Mouse (Mus musculus) spleen, adult 2 months (tissue): ENCODE data around the gene Angptl2.

ENCODE experiments used
- CTCF ChIP-seq: fragments of 200-500 bp; IDR thresholded peaks from 2 replicates; pipeline ENCODE4 v1.5.1; 2011; ENCODE audit warnings: mild to moderate bottlenecking, inconsistent platforms; ENCODE audit not compliant: insufficient read depth, insufficient read length, insufficient replicate concordance; ENCODE audit errors: extremely low read depth
- POLR2A ChIP-seq: fragments of 200-500 bp; IDR thresholded peaks from 2 replicates; pipeline ENCODE4 v1.6.1; 2011; ENCODE audit warnings: low read depth, low read length, inconsistent platforms

DNA sequence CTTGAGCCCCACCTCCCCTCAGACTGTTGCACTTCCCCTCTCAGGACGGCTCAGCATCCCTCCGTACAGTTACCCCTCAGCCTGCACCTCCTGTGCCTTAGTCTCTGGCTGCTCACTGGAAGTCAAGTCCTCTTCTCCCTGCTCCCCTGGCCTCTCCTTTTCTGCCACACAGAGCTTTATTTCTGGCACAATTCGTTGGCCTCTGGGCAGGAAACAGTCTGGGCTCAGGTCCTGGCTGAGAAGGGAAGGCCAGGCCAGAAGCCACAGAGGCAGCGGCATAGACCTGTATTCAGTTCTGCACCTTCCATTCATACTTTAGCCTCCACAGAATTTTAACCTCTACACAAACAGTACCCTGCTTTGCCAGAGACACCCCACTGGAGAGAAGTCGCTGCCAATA, 31.0 kb downstream of the Angptl2 start:
- TF ChIP-seq POLR2A = no peak
- TF ChIP-seq CTCF = no peak
